In the genomic region with DNA sequence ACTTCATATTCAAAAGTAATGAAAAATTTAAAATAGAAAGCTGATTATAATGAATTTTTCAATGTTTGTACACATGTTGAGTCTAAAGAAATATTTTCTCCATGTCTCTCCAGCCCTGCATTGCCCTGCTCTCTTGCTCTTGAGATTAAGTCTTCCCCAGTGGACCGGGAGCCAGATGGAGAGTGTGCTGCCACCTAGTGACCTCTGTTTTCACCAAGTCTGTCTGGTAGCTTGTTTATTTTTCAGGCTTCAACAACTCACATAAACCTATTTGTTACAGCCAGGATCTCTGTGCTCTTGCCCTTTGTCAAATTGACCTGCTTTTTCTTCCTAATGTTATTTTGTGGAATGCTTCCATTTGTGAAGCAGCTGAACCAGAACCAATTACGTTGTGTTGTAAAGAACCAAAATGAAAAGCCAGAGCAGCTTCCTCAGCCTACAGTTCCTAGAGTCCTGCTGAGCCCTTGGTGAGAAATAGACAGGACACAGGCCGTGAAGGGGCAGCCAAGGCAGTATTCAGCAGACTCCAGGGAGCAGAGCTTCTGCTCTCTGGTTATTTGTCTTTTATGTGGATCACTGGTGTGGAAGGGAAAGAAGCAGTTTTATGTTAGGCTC, we compare ENCODE assay signal across 8 mouse cellular contexts.
DNase-seq lines count a peak whose midpoint lies in the region; ATAC-seq and TF ChIP-seq lines count a peak whose summit lies in the region.

No protein-coding gene starts in this region.

- intact Hi-C loops in left cerebral cortex, adult 2 months (cut with DNase I), result no loop called here

- H3K4me1 ChIP-seq in neural tube, embryonic 12.5 days, result no peaks in the 10 kb centered on the region
- no peaks in the 10 kb centered on the region for H3K4me1 ChIP-seq in intestine, embryonic 16.5 days (ENCODE audit: control insufficient read depth, insufficient read depth, low read length)

- no peaks in the 10 kb centered on the region for H3K9me3 ChIP-seq in neural tube, embryonic 12.5 days
- no peaks in the 10 kb centered on the region for H3K9me3 ChIP-seq in intestine, embryonic 16.5 days (ENCODE audit: control insufficient read depth, low read length)

- no peak overlapping the region for H3K27ac ChIP-seq in left cerebral cortex, adult 2 months
- H3K27ac ChIP-seq in neural tube, embryonic 12.5 days, result no peak overlapping the region
- H3K27ac ChIP-seq in intestine, embryonic 16.5 days (ENCODE audit: low read length), result no peak overlapping the region

- no peaks in the 10 kb centered on the region for H3K27me3 ChIP-seq in neural tube, embryonic 12.5 days (replicated peaks)
- H3K27me3 ChIP-seq in intestine, embryonic 16.5 days (replicated peaks; ENCODE audit: control insufficient read depth, insufficient read depth, low read length), result no peaks in the 10 kb centered on the region

- TF ChIP-seq CTCF in left cerebral cortex, adult 2 months (IDR thresholded peaks at IDR 0.05), result peak; percentile 46

- 2% methylated on average over 3 of the region's 3 CpGs for WGBS in neural tube, embryonic 12.5 days
- 13% methylated on average over 3 of the region's 3 CpGs for WGBS in intestine, embryonic 16.5 days

- no peaks in the 10 kb centered on the region for H3K36me3 ChIP-seq in neural tube, embryonic 12.5 days
- H3K36me3 ChIP-seq in intestine, embryonic 16.5 days (ENCODE audit: control insufficient read depth, insufficient read depth, low read length), result no peaks in the 10 kb centered on the region

- DNase-seq in left cerebral cortex, adult 2 months (ENCODE audit: extremely low spot score in 1 of 2, low spot score in 2 of 2), result no peak
- DNase-seq in left cerebral cortex, adult 8-10 months (ENCODE audit: low spot score in 2 of 2), result no peak
- DNase-seq in MEL-GATA-1-ER (ENCODE audit: extremely low read depth, low read depth), result peak; percentile 27
- peak; percentile 34 to 41 for DNase-seq in cerebellum, adult 18-20 months
- DNase-seq in forelimb bud, embryonic 11.5 days (ENCODE audit: low read depth, low spot score), result peak; percentile 40
- no peak for DNase-seq in spleen, postnatal 36 days (ENCODE audit: low spot score in 2 of 2)

- ATAC-seq in neural tube, embryonic 12.5 days (ENCODE audit: low FRiP score, low read depth), result peak; percentile 77
- no peak for ATAC-seq in intestine, embryonic 16.5 days

- no peak overlapping the region for H3K4me3 ChIP-seq in left cerebral cortex, adult 2 months
- no peak overlapping the region for H3K4me3 ChIP-seq in neural tube, embryonic 12.5 days
- H3K4me3 ChIP-seq in intestine, embryonic 16.5 days (ENCODE audit: low read length), result no peak overlapping the region

- no peak overlapping the region for H3K9ac ChIP-seq in neural tube, embryonic 12.5 days
- H3K9ac ChIP-seq in intestine, embryonic 16.5 days (ENCODE audit: low read depth, low read length), result no peak overlapping the region

- no peak overlapping the region for H3K4me2 ChIP-seq in neural tube, embryonic 12.5 days (replicated peaks)
- no peak overlapping the region for H3K4me2 ChIP-seq in intestine, embryonic 16.5 days (ENCODE audit: low read depth, low read length)

Comparison
In these comparisons a context has a peak if more than half of its experiments do, and no peak if none do; other contexts are left out.
1. DNase-seq: peak in MEL-GATA-1-ER (single experiment), cerebellum, adult 18-20 months (2 of 2) and forelimb bud, embryonic 11.5 days (single experiment); none in left cerebral cortex, adult 2 months (0 of 2), left cerebral cortex, adult 8-10 months (0 of 2) and spleen, postnatal 36 days (0 of 2).